Mouse (Mus musculus): ENCODE measurements around the gene Prkn. TPM values are rescaled to one million over a fixed set of nuclear protein-coding genes. Genes with fewer than 3 reads are reported as not detected.

Prkn gene
- total RNA-seq, 2 experiments from 2014 or later, result 12.7 to 15.9 TPM

- DNase-seq, result no peak
Observed at GRCm38 (mm10) chr17:10987040-10987439, 146.9 kb downstream of the Prkn start.

- no peak for DNase-seq
Observed at GRCm38 (mm10) chr17:10997291-10997690, 157.1 kb downstream of the Prkn start.

- no peak for DNase-seq
Observed at GRCm38 (mm10) chr17:11023371-11023770, 183.2 kb downstream of the Prkn start.

- DNase-seq, result no peak
Observed at GRCm38 (mm10) chr17:11029348-11029747, 189.2 kb downstream of the Prkn start.

GRCm38 (mm10) chr17:11030936-11031335 is 190.8 kb downstream of the Prkn start:
- DNase-seq, result no peak

- no peak for DNase-seq
Observed at GRCm38 (mm10) chr17:11032366-11032765, 192.2 kb downstream of the Prkn start.

- no peak for DNase-seq
Observed at GRCm38 (mm10) chr17:11033594-11033993, 193.4 kb downstream of the Prkn start.

GRCm38 (mm10) chr17:11038272-11038671 is 198.1 kb downstream of the Prkn start:
- DNase-seq, result no peak

- no peak for DNase-seq
Observed at GRCm38 (mm10) chr17:11058986-11059385, 218.8 kb downstream of the Prkn start.

- DNase-seq, result no peak
Observed at GRCm38 (mm10) chr17:11067076-11067703, 227.0 kb downstream of the Prkn start.

GRCm38 (mm10) chr17:11067704-11068475 is 227.7 kb downstream of the Prkn start:
- DNase-seq, result peak; percentile 62

GRCm38 (mm10) chr17:11070996-11071395 is 230.8 kb downstream of the Prkn start:
- no peak for DNase-seq

GRCm38 (mm10) chr17:11076319-11076903 is 236.2 kb downstream of the Prkn start:
- no peak for DNase-seq

- DNase-seq, result no peak
Observed at GRCm38 (mm10) chr17:11086492-11086891, 246.3 kb downstream of the Prkn start.

GRCm38 (mm10) chr17:11087088-11087487 is 246.9 kb downstream of the Prkn start:
- no peak for DNase-seq

GRCm38 (mm10) chr17:11087823-11088222 is 247.6 kb downstream of the Prkn start:
- DNase-seq, result no peak

GRCm38 (mm10) chr17:11089361-11089760 is 249.2 kb downstream of the Prkn start:
- no peak for DNase-seq

GRCm38 (mm10) chr17:11092900-11093299 is 252.7 kb downstream of the Prkn start:
- peak; percentile 22 for DNase-seq

- no peak for DNase-seq
Observed at GRCm38 (mm10) chr17:11093321-11093720, 253.1 kb downstream of the Prkn start.

GRCm38 (mm10) chr17:11107007-11107406 is 266.8 kb downstream of the Prkn start:
- no peak for DNase-seq

GRCm38 (mm10) chr17:11107916-11108315 is 267.7 kb downstream of the Prkn start:
- no peak for DNase-seq

GRCm38 (mm10) chr17:11117508-11117907 is 277.3 kb downstream of the Prkn start:
- DNase-seq, result no peak

- no peak for DNase-seq
Observed at GRCm38 (mm10) chr17:11124048-11124447, 283.9 kb downstream of the Prkn start.

All from gastrocnemius, postnatal 10 days (tissue).